Mouse (Mus musculus) thymus, postnatal 36 days (tissue): ENCODE results near the gene Gtsf2.
"Not testable (repeated sequence)": the region's sequence is repeated elsewhere in the genome, so short reads cannot be mapped to it uniquely, and the experiment has no call there.

Experiments
- DNase-seq, 2 experiments: peaks; one replicate each; pipeline ENCODE4 v3.0.0; 2022; ENCODE audit warnings: mixed read lengths in 2 of 2

Gtsf2 gene

GRCm38 (mm10) chr15:103448369-103448768 lies at the start of gene Gtsf2:
Gene Gtsf2 (minus strand): TSS chr15:103448469.
- no peak for DNase-seq

- DNase-seq, result no peak
Observed at GRCm38 (mm10) chr15:103496204-103497140, 48.2 kb upstream of the Gtsf2 start.

- DNase-seq, result no peak
Observed at GRCm38 (mm10) chr15:103488336-103488735, 40.1 kb upstream of the Gtsf2 start.

- DNase-seq, result no peak
Observed at GRCm38 (mm10) chr15:103486658-103487057, 38.4 kb upstream of the Gtsf2 start.

GRCm38 (mm10) chr15:103485106-103485505 lies 36.8 kb upstream of the Gtsf2 start:
- DNase-seq, result no peak

- no peak for DNase-seq
Observed at GRCm38 (mm10) chr15:103484490-103484889, 36.2 kb upstream of the Gtsf2 start.

GRCm38 (mm10) chr15:103482488-103482887 lies 34.2 kb upstream of the Gtsf2 start:
- DNase-seq, result no peak

- DNase-seq, result no peak
Observed at GRCm38 (mm10) chr15:103480129-103480528, 31.9 kb upstream of the Gtsf2 start.

GRCm38 (mm10) chr15:103479080-103479606 lies 30.9 kb upstream of the Gtsf2 start:
- DNase-seq, result no peak

- no peak for DNase-seq
Observed at GRCm38 (mm10) chr15:103473769-103474168, 25.5 kb upstream of the Gtsf2 start.

- no peak for DNase-seq
Observed at GRCm38 (mm10) chr15:103473182-103473581, 24.9 kb upstream of the Gtsf2 start.

- DNase-seq, result no peak
Observed at GRCm38 (mm10) chr15:103472265-103472664, 24.0 kb upstream of the Gtsf2 start.

- DNase-seq, result no peak
Observed at GRCm38 (mm10) chr15:103471488-103472194, 23.4 kb upstream of the Gtsf2 start.

- no peak for DNase-seq
Observed at GRCm38 (mm10) chr15:103462539-103463261, 14.4 kb upstream of the Gtsf2 start.

GRCm38 (mm10) chr15:103454449-103454848 lies 6.2 kb upstream of the Gtsf2 start:
- no peak for DNase-seq

GRCm38 (mm10) chr15:103453551-103454218 lies 5.4 kb upstream of the Gtsf2 start, which contains the start of gene Nckap1l:
Gene Nckap1l (plus strand): TSS chr15:103453794.
- DNase-seq, result peak; percentile 76 to 84

- not testable (repeated sequence) for DNase-seq
Observed at GRCm38 (mm10) chr15:103445966-103446365, 2.3 kb downstream of the Gtsf2 start.

- DNase-seq, result no peak
Observed at GRCm38 (mm10) chr15:103430241-103430640, 18.0 kb downstream of the Gtsf2 start, which contains the start of gene Gtsf1. Gene Gtsf1 (minus strand): TSS chr15:103430470.

- no peak for DNase-seq
Observed at GRCm38 (mm10) chr15:103427017-103427416, 21.3 kb downstream of the Gtsf2 start.

GRCm38 (mm10) chr15:103405586-103405985 lies 42.7 kb downstream of the Gtsf2 start:
- DNase-seq, result not testable (repeated sequence)

- no peak for DNase-seq
Observed at GRCm38 (mm10) chr15:103401361-103401760, 46.9 kb downstream of the Gtsf2 start.

- no peak for DNase-seq
Observed at GRCm38 (mm10) chr15:103393577-103393976, 54.7 kb downstream of the Gtsf2 start.
